Mouse (Mus musculus) small intestine, adult 2 months (tissue): ENCODE results near the gene Saal1.

ENCODE experiments used
- CTCF ChIP-seq: fragments of 200-500 bp; IDR thresholded peaks from 2 replicates; pipeline ENCODE4 v1.5.1; 2012; ENCODE audit warnings: low read depth, mild to moderate bottlenecking, control low read depth, inconsistent platforms, low read length, moderate library complexity, mixed read lengths; ENCODE audit not compliant: insufficient replicate concordance, insufficient read length; ENCODE audit errors: extremely low read depth
- POLR2A ChIP-seq: fragments of 200-500 bp; IDR thresholded peaks from 2 replicates; pipeline ENCODE4 v1.6.1; 2012; ENCODE audit warnings: low read depth, mild to moderate bottlenecking, control low read depth, inconsistent platforms, low read length, moderate library complexity

DNA sequence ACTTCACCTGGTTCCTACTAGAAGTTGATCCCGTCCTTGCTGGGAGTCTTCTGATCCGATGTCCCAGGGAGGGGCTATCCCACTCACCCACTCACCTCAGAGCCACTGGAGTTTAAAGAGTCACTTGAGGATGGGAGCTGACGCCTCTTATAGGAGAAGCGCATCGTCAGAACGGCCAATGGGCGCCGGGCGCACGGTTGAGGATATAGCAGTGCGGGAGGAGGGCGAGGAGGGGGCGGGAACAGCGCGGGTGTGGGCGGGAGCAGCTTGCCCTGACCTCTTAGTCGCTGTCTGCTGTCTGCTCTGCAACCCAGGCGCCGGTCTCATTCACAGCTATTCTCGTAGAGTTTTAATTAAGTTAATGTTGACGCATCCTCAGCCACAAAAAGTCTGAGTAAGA lies 43.2 kb downstream of the Saal1 start:
- no peak for TF ChIP-seq POLR2A
- TF ChIP-seq CTCF: no peak
